9 mouse cellular contexts compared by ENCODE assay signal in genomic region chr8:108027561-108028025, GRCm38 (mm10).
A peak's percentile ranks its signal among the peaks of the same experiment; 100 is the strongest.
DNase-seq lines count a peak whose midpoint lies in the region; ATAC-seq and TF ChIP-seq lines count a peak whose summit lies in the region.
"Had no signal": no experiment of that assay in that cellular context is flagged by ENCODE, and none has a peak within 500 bp of the region (broad histone marks: within the 10 kb centered on the region; RNA-seq: fewer than 3 reads in every experiment).

No protein-coding gene starts in this region.

- H3K9me3 ChIP-seq in heart, embryonic 15.5 days (replicated peaks): no peaks in the 10 kb centered on the region
- no peaks in the 10 kb centered on the region; the same call in 1 of the 2 replicates for H3K9me3 ChIP-seq in hindbrain, embryonic 13.5 days
- no peaks in the 10 kb centered on the region for H3K9me3 ChIP-seq in neural tube, embryonic 11.5 days (ENCODE audit: control insufficient read depth, low read length)

- TF ChIP-seq CTCF in brain, embryonic 14.5 days (IDR thresholded peaks at IDR 0.05; ENCODE audit: borderline replicate concordance, extremely low read depth, insufficient read depth, insufficient read length): no peak

- no peaks in the 10 kb centered on the region for H3K27me3 ChIP-seq in heart, embryonic 15.5 days
- no peaks in the 10 kb centered on the region for H3K27me3 ChIP-seq in hindbrain, embryonic 13.5 days
- H3K27me3 ChIP-seq in neural tube, embryonic 11.5 days (ENCODE audit: control insufficient read depth, insufficient read depth, low read length): no peaks in the 10 kb centered on the region

- ATAC-seq in heart, embryonic 15.5 days (replicated peaks; ENCODE audit: insufficient number of reproducible peaks, insufficient read depth, low FRiP score, low read depth): no peak
- ATAC-seq in hindbrain, embryonic 13.5 days (ENCODE audit: low FRiP score): no peak
- no peak for ATAC-seq in neural tube, embryonic 11.5 days (ENCODE audit: insufficient read depth, low FRiP score, low TSS enrichment)
- ATAC-seq in megakaryocyte, adult 5-6 weeks (ENCODE audit: poor library complexity, severe bottlenecking): no peak

- DNase-seq in heart, postnatal 10 days: no peak
- peak; percentile 29 for DNase-seq in brain, embryonic 14.5 days (ENCODE audit: low read depth)
- peak; percentile 68 for DNase-seq in neural tube, embryonic 11.5 days (ENCODE audit: low spot score)
- no peak for DNase-seq in ovary, postnatal 36 days (ENCODE audit: low spot score)
- DNase-seq in kidney, postnatal 10 days: no peak
- DNase-seq: lung, postnatal 10 days had no signal

- 29% methylated on average over 20 of the region's 20 CpGs for WGBS in heart, embryonic 15.5 days
- 57% methylated on average over 20 of the region's 20 CpGs for WGBS in hindbrain, embryonic 13.5 days
- 37% methylated on average over 20 of the region's 20 CpGs for WGBS in neural tube, embryonic 11.5 days

- H3K4me3 ChIP-seq in heart, embryonic 15.5 days: peak overlapping the region; percentile 26
- no peak overlapping the region for H3K4me3 ChIP-seq in hindbrain, embryonic 13.5 days
- no peak overlapping the region for H3K4me3 ChIP-seq in neural tube, embryonic 11.5 days (ENCODE audit: low read depth, low read length)

- H3K4me2 ChIP-seq in heart, embryonic 15.5 days: peak overlapping the region; percentile 54
- H3K4me2 ChIP-seq in hindbrain, embryonic 13.5 days: peak overlapping the region; percentile 37
- peak overlapping the region; percentile 15; the same call in 1 of the 2 replicates for H3K4me2 ChIP-seq in neural tube, embryonic 11.5 days (ENCODE audit: low read depth)

- peaks cover 5% of the 10 kb centered on the region; the same call in 1 of the 2 replicates for H3K4me1 ChIP-seq in heart, embryonic 15.5 days (replicated peaks)
- peaks cover 13% of the 10 kb centered on the region for H3K4me1 ChIP-seq in hindbrain, embryonic 13.5 days (replicated peaks)
- H3K4me1 ChIP-seq in neural tube, embryonic 11.5 days (ENCODE audit: control insufficient read depth, insufficient read depth, low read length): peaks cover 7% of the 10 kb centered on the region; the same call in 1 of the 2 replicates

- no peak for TF ChIP-seq POLR2A in brain, embryonic 14.5 days (IDR thresholded peaks at IDR 0.05; ENCODE audit: borderline replicate concordance, extremely low read depth, insufficient read depth, insufficient read length, poor library complexity, severe bottlenecking)

- H3K36me3 ChIP-seq in heart, embryonic 15.5 days: no peaks in the 10 kb centered on the region
- no peaks in the 10 kb centered on the region for H3K36me3 ChIP-seq in hindbrain, embryonic 13.5 days
- H3K36me3 ChIP-seq in neural tube, embryonic 11.5 days (ENCODE audit: control insufficient read depth, insufficient read depth, low read length): no peaks in the 10 kb centered on the region

- H3K27ac ChIP-seq in heart, embryonic 15.5 days: no peak overlapping the region
- peak overlapping the region; percentile 12; the same call in 1 of the 2 replicates for H3K27ac ChIP-seq in hindbrain, embryonic 13.5 days
- peak overlapping the region; percentile 69 for H3K27ac ChIP-seq in neural tube, embryonic 11.5 days (ENCODE audit: low read depth, low read length)

- intact Hi-C loops in heart, postnatal 10 days (cut with DNase I): no loop called here

- H3K9ac ChIP-seq in heart, embryonic 15.5 days: no peak overlapping the region
- H3K9ac ChIP-seq in hindbrain, embryonic 13.5 days: no peak overlapping the region
- no peak overlapping the region for H3K9ac ChIP-seq in neural tube, embryonic 11.5 days (ENCODE audit: low read length)

Comparison
In these comparisons a context has a peak if more than half of its experiments do, and no peak if none do; other contexts are left out.
1. DNase-seq: peak in brain, embryonic 14.5 days (single experiment) and neural tube, embryonic 11.5 days (single experiment); none in heart, postnatal 10 days (0 of 2), ovary, postnatal 36 days (single experiment) and kidney, postnatal 10 days (single experiment).
2. Peak in every context shown above with its lines, with median percentiles within 50 percentile points of each other: H3K4me2 ChIP-seq.